ENCODE assay signal across 9 mouse cellular contexts in the genomic region with DNA sequence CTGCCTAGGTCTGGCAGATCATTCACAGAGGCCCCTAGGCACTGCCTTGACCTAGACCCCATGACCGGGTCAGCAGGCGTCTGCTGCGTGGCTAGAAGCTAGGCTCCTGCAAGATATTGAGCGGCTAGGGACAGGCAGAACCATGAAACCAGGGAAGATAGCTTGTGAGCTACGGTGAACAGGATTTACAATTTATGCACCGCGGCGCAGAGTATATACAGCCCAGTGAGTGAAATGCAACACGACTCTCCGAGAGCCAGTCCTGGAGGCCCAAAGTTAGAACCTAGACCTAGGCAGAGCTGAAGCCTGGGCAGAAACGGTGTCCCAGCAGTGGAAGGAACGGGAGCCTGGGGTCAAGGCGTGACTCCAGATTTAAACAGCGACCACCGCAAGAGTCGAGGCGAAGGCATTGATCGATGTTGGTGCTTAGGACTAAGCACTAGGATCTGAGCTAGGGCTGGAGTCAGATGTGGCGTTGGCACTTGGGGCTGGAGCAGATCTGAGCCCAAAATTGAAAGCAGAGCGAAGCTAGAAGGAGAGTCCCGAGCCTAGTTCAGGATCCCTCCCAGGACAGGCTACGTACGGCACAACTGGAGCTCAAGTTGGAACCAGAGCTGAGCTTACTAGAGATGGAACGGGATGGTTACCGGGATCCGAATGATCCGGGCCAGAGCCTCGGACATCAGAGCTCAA. TPM values are rescaled to one million over a fixed set of nuclear protein-coding genes. Genes with fewer than 3 reads are reported as not detected.
DNase-seq lines count a peak whose midpoint lies in the region; ATAC-seq and TF ChIP-seq lines count a peak whose summit lies in the region.
"Had no signal": no experiment of that assay in that cellular context is flagged by ENCODE, and none has a peak within 500 bp of the region (broad histone marks: within the 10 kb centered on the region; RNA-seq: fewer than 3 reads in every experiment).

No protein-coding gene starts in this region.

- peaks cover 100% of the 10 kb centered on the region for H3K27me3 ChIP-seq in heart, embryonic 10.5 days (ENCODE audit: insufficient read depth, poor library complexity, severe bottlenecking)
- peaks cover 100% of the 10 kb centered on the region for H3K27me3 ChIP-seq in E14TG2a.4 (ENCODE audit: insufficient read depth, low read length)
- H3K27me3 ChIP-seq in forebrain, embryonic 14.5 days (replicated peaks; ENCODE audit: control insufficient read depth, insufficient read depth, low read length): peaks cover 90% of the 10 kb centered on the region
- peaks cover 99% of the 10 kb centered on the region for H3K27me3 ChIP-seq in limb, embryonic 15.5 days

- peak overlapping the region; percentile 64 for H3K9ac ChIP-seq in forebrain, embryonic 14.5 days (ENCODE audit: low read length)
- no peak overlapping the region for H3K9ac ChIP-seq in limb, embryonic 15.5 days

- no peak for TF ChIP-seq CTCF in E14TG2a.4 (conservative IDR thresholded peaks at IDR 0.05; ENCODE audit: low read length)

- H3K27ac ChIP-seq in heart, embryonic 10.5 days: no peak overlapping the region
- H3K27ac ChIP-seq in forebrain, embryonic 14.5 days (ENCODE audit: low read depth, low read length): peak overlapping the region; percentile 91
- H3K27ac ChIP-seq in limb, embryonic 15.5 days: no peak overlapping the region

- H3K4me3 ChIP-seq in heart, embryonic 10.5 days: peak overlapping the region; percentile 63
- peak overlapping the region; percentile 68; the same call in 1 of the 2 replicates for H3K4me3 ChIP-seq in E14TG2a.4 (replicated peaks; ENCODE audit: low read length)
- H3K4me3 ChIP-seq in forebrain, embryonic 14.5 days (ENCODE audit: low read depth, low read length): peak overlapping the region; percentile 36
- H3K4me3 ChIP-seq in limb, embryonic 15.5 days: peak overlapping the region; percentile 22

- intact Hi-C loops in heart, postnatal 14 days (cut with DNase I): loop anchor here (5.0 kb wide), 3 partner anchors 75 to 110 kb away; no protein-coding TSS in a partner anchor

- no peaks in the 10 kb centered on the region for H3K9me3 ChIP-seq in heart, embryonic 10.5 days
- no peaks in the 10 kb centered on the region for H3K9me3 ChIP-seq in E14TG2a.4 (ENCODE audit: low read length)
- no peaks in the 10 kb centered on the region for H3K9me3 ChIP-seq in forebrain, embryonic 14.5 days (replicated peaks; ENCODE audit: control insufficient read depth, low read length)
- H3K9me3 ChIP-seq in limb, embryonic 15.5 days: no peaks in the 10 kb centered on the region

- WGBS in heart, embryonic 10.5 days: 4% methylated on average over 28 of the region's 28 CpGs
- WGBS in forebrain, embryonic 14.5 days: 3% methylated on average over 28 of the region's 28 CpGs
- 3% methylated on average over 28 of the region's 28 CpGs for WGBS in limb, embryonic 15.5 days

- no peak for DNase-seq in heart, embryonic 10.5 days (ENCODE audit: low spot score)
- DNase-seq in heart, postnatal 14 days: no peak
- DNase-seq in forebrain, embryonic 14.5 days (ENCODE audit: low spot score): no peak
- no peak for DNase-seq in adrenal gland, postnatal 36 days
- no peak for DNase-seq in thymus, adult 18-20 months
- DNase-seq: adrenal gland, adult 8-10 months had no signal

- H3K36me3 ChIP-seq in heart, embryonic 10.5 days: no peaks in the 10 kb centered on the region
- H3K36me3 ChIP-seq in E14TG2a.4 (ENCODE audit: insufficient read depth, low read length): no peaks in the 10 kb centered on the region
- H3K36me3 ChIP-seq in forebrain, embryonic 14.5 days (ENCODE audit: control insufficient read depth, insufficient read depth, low read length): no peaks in the 10 kb centered on the region
- H3K36me3 ChIP-seq in limb, embryonic 15.5 days: no peaks in the 10 kb centered on the region

- peak overlapping the region; percentile 52 for H3K4me2 ChIP-seq in forebrain, embryonic 14.5 days (ENCODE audit: low read length)
- peak overlapping the region; percentile 93 for H3K4me2 ChIP-seq in limb, embryonic 15.5 days

- peaks cover 39% of the 10 kb centered on the region for H3K4me1 ChIP-seq in heart, embryonic 10.5 days
- H3K4me1 ChIP-seq in E14TG2a.4 (replicated peaks; ENCODE audit: low read depth, low read length): peaks cover 65% of the 10 kb centered on the region
- peaks cover 5% of the 10 kb centered on the region; the same call in 1 of the 2 replicates for H3K4me1 ChIP-seq in forebrain, embryonic 14.5 days (ENCODE audit: control insufficient read depth, insufficient read depth, low read length)
- H3K4me1 ChIP-seq in limb, embryonic 15.5 days: peaks cover 37% of the 10 kb centered on the region

- ATAC-seq in forebrain, embryonic 14.5 days: no peak
- ATAC-seq in limb, embryonic 15.5 days (ENCODE audit: insufficient number of reproducible peaks, low FRiP score, low TSS enrichment, low read depth): no peak
- no peak for ATAC-seq in cerebellum, adult (ENCODE audit: insufficient number of reproducible peaks, low FRiP score, low TSS enrichment)

RNA-seq across cellular contexts. Expression of a gene that starts 3.2 kb away (rescaled TPM):
- polyA plus RNA-seq in heart, embryonic 10.5 days (2016; fragmentation: Nextera tagmentation; extraction: Ambion mirVana): 0.43 and 1.5 TPM in 2 replicates
- 10 to 100 TPM in 1 of 2 experiments, 1 to 10 TPM in 1; 8.9 to 10.6 TPM for total RNA-seq in heart, postnatal 14 days (2021)
- 14.7 and 27.3 TPM in 2 replicates for polyA plus RNA-seq in forebrain, embryonic 14.5 days (2014; fragmentation: Nextera tagmentation; extraction: Ambion mirVana)
- 0.65 and 0.92 TPM in 2 replicates for polyA plus RNA-seq in limb, embryonic 15.5 days (2015; fragmentation: Nextera tagmentation; extraction: Ambion mirVana)
- 1 to 10 TPM; 1.6 to 1.8 TPM for total RNA-seq in adrenal gland, postnatal 36 days (2021)

RNA-seq across cellular contexts. Expression of a gene that starts 34.2 kb away (rescaled TPM):
- 29.9 and 35.0 TPM in 2 replicates for polyA plus RNA-seq in heart, embryonic 10.5 days (2016; fragmentation: Nextera tagmentation; extraction: Ambion mirVana)
- total RNA-seq in heart, postnatal 14 days (2021): 10 to 100 TPM; 36.2 to 45.2 TPM
- polyA plus RNA-seq in forebrain, embryonic 14.5 days (2014; fragmentation: Nextera tagmentation; extraction: Ambion mirVana): 37.2 and 39.9 TPM in 2 replicates
- polyA plus RNA-seq in limb, embryonic 15.5 days (2015; fragmentation: Nextera tagmentation; extraction: Ambion mirVana): 27.3 and 30.1 TPM in 2 replicates
- total RNA-seq in adrenal gland, postnatal 36 days (2021): 10 to 100 TPM; 24.3 to 28.4 TPM

RNA-seq across cellular contexts. Expression of a gene that starts 34.6 kb away (rescaled TPM):
- 60.0 and 60.7 TPM in 2 replicates for polyA plus RNA-seq in heart, embryonic 10.5 days (2016; fragmentation: Nextera tagmentation; extraction: Ambion mirVana)
- total RNA-seq in heart, postnatal 14 days (2021): 10 to 100 TPM; 33.6 to 37.8 TPM
- polyA plus RNA-seq in forebrain, embryonic 14.5 days (2014; fragmentation: Nextera tagmentation; extraction: Ambion mirVana): 166 and 187 TPM in 2 replicates
- polyA plus RNA-seq in limb, embryonic 15.5 days (2015; fragmentation: Nextera tagmentation; extraction: Ambion mirVana): 68.7 and 69.3 TPM in 2 replicates
- total RNA-seq in adrenal gland, postnatal 36 days (2021): 10 to 100 TPM; 28.9 to 30.8 TPM

RNA-seq across cellular contexts. Expression of a gene that starts 52.8 kb away (rescaled TPM):
- not detected in 2 replicates for polyA plus RNA-seq in heart, embryonic 10.5 days (2016; fragmentation: Nextera tagmentation; extraction: Ambion mirVana)
- total RNA-seq in heart, postnatal 14 days (2021): not detected
- polyA plus RNA-seq in forebrain, embryonic 14.5 days (2014; fragmentation: Nextera tagmentation; extraction: Ambion mirVana): 2.6 and 3.4 TPM in 2 replicates
- polyA plus RNA-seq in limb, embryonic 15.5 days (2015; fragmentation: Nextera tagmentation; extraction: Ambion mirVana): 0.52 TPM in 1 of 2 replicates, not detected in the other
- total RNA-seq in adrenal gland, postnatal 36 days (2021): 1 to 10 TPM in 1 of 2 experiments, under 1 TPM in 1; 0.56 to 1.1 TPM

RNA-seq across cellular contexts. Expression of a gene that starts 52.8 kb away (rescaled TPM):
- 329 and 373 TPM in 2 replicates for polyA plus RNA-seq in heart, embryonic 10.5 days (2016; fragmentation: Nextera tagmentation; extraction: Ambion mirVana)
- total RNA-seq in heart, postnatal 14 days (2021): 100 to 1,000 TPM; 603 TPM
- 283 and 287 TPM in 2 replicates for polyA plus RNA-seq in forebrain, embryonic 14.5 days (2014; fragmentation: Nextera tagmentation; extraction: Ambion mirVana)
- polyA plus RNA-seq in limb, embryonic 15.5 days (2015; fragmentation: Nextera tagmentation; extraction: Ambion mirVana): 210 and 231 TPM in 2 replicates
- total RNA-seq in adrenal gland, postnatal 36 days (2021): 100 to 1,000 TPM; 205 to 220 TPM
